Mouse (Mus musculus) cerebellum, adult 2 months (tissue): ENCODE measurements around the gene Mfrp. TPM values are rescaled to one million over a fixed set of nuclear protein-coding genes. Genes with fewer than 3 reads are reported as not detected.

Source experiments
- DNase-seq, 2 experiments: peaks; one replicate each; pipeline ENCODE4 v3.0.0; 2021
- H3K27ac ChIP-seq: fragments of 200-500 bp; 2 replicates; pipeline ENCODE4 v1.5.1; 2012; ENCODE audit warnings: low read length, control low read depth, inconsistent platforms; ENCODE audit not compliant: insufficient read depth
- H3K27me3 ChIP-seq: fragments of 200-500 bp; 2 replicates; pipeline ENCODE4 v1.6.1; 2012; ENCODE audit warnings: inconsistent platforms, mild to moderate bottlenecking, low read length, moderate library complexity; ENCODE audit not compliant: control insufficient read depth, insufficient read depth
- H3K4me1 ChIP-seq: fragments of 200-500 bp; 2 replicates; pipeline ENCODE4 v1.6.1; 2011; ENCODE audit warnings: low read length; ENCODE audit not compliant: control insufficient read depth, insufficient read depth
- H3K4me3 ChIP-seq: fragments of 200-500 bp; replicated peaks from 2 replicates; pipeline ENCODE3; 2011; ENCODE audit warnings: mild to moderate bottlenecking, low read depth, low read length, control low read depth; ENCODE audit not compliant: insufficient read depth
- CTCF ChIP-seq: fragments of 200-500 bp; IDR thresholded peaks from 2 replicates; pipeline ENCODE4 v1.5.1; 2011; ENCODE audit warnings: low read depth, mild to moderate bottlenecking, control low read depth, low read length, moderate library complexity, borderline replicate concordance; ENCODE audit not compliant: insufficient read depth
- POLR2A ChIP-seq: fragments of 200-500 bp; IDR thresholded peaks from 2 replicates; pipeline ENCODE4 v1.6.1; 2011; ENCODE audit warnings: low read length, control low read depth, borderline replicate concordance; ENCODE audit not compliant: insufficient read depth
- WGBS: fragments of 180-500 bp; shearing (Covaris S2); methylation state at CpG from one replicate; pipeline ENCODE4 v1.1.7; 2018; 5-methylcytosine and 5-hydroxymethylcytosine counted together
- polyA plus RNA-seq: library from polyadenylated mRNA; depleted of rRNA; stranded (reverse); fragments of >200 nt; gene quantifications from 2 replicates; pipeline ENCODE4 v1.2.3, GENCODE M21; 2012

Gene Mfrp
- polyA plus RNA-seq, 1 experiment, result 2.7 TPM

GRCm38 (mm10) chr9:44080953-44081352, 20.6 kb upstream of the Mfrp start:
- Histone ChIP-seq H3K27ac (no peak overlapping the region), H3K4me3 (no peak overlapping the region), H3K27me3 (no peaks in the 10 kb centered on the region), H3K4me1 (peaks cover 48% of the 10 kb centered on the region)
- DNase-seq, result peak; percentile 24 to 29
- WGBS, result 23% methylated on average over 5 of the region's 5 CpGs
- TF ChIP-seq CTCF, result no peak
- TF ChIP-seq POLR2A, result no peak

GRCm38 (mm10) chr9:44081581-44081980, 19.9 kb upstream of the Mfrp start:
- no peak for TF ChIP-seq CTCF
- TF ChIP-seq POLR2A, result no peak
- Histone ChIP-seq H3K27me3 (no peaks in the 10 kb centered on the region), H3K27ac (no peak overlapping the region), H3K4me1 (peaks cover 42% of the 10 kb centered on the region), H3K4me3 (no peak overlapping the region)
- 88% methylated on average over 5 of the region's 5 CpGs for WGBS
- DNase-seq, result peak; percentile 2 to 5

- 80% methylated on average over 5 of the region's 5 CpGs for WGBS
- H3K4me1 ChIP-seq, result peaks cover 37% of the 10 kb centered on the region
- peak in 1 of 2 experiments; percentile 12 for DNase-seq
- TF ChIP-seq POLR2A (no peak), CTCF (no peak)
- H3K4me3 ChIP-seq, result no peak overlapping the region
- H3K27ac ChIP-seq, result no peak overlapping the region
- H3K27me3 ChIP-seq, result no peaks in the 10 kb centered on the region
Measured at GRCm38 (mm10) chr9:44082266-44082665, 19.3 kb upstream of the Mfrp start.

GRCm38 (mm10) chr9:44083392-44084121, 18.0 kb upstream of the Mfrp start:
- H3K4me3 ChIP-seq, result peak overlapping the region; percentile 92
- peaks cover 25% of the 10 kb centered on the region for H3K4me1 ChIP-seq
- WGBS, result 6% methylated on average over 23 of the region's 23 CpGs
- no peak for TF ChIP-seq POLR2A
- TF ChIP-seq CTCF, result no peak
- H3K27me3 ChIP-seq, result no peaks in the 10 kb centered on the region
- H3K27ac ChIP-seq, result peak overlapping the region; percentile 44
- peak in 1 of 2 experiments; percentile 64 for DNase-seq

GRCm38 (mm10) chr9:44084236-44084635, 17.3 kb upstream of the Mfrp start:
- peaks cover 27% of the 10 kb centered on the region for H3K4me1 ChIP-seq
- TF ChIP-seq CTCF, result no peak
- no peak for TF ChIP-seq POLR2A
- no peak for DNase-seq
- 3% methylated on average over 14 of the region's 14 CpGs for WGBS
- H3K4me3 ChIP-seq, result peak overlapping the region; percentile 92
- H3K27ac ChIP-seq, result peak overlapping the region; percentile 44
- no peaks in the 10 kb centered on the region for H3K27me3 ChIP-seq

GRCm38 (mm10) chr9:44084659-44085229, 16.8 kb upstream of the Mfrp start:
- under 1% methylated on average over 62 of the region's 62 CpGs for WGBS
- no peaks in the 10 kb centered on the region for H3K27me3 ChIP-seq
- peak overlapping the region; percentile 99 for H3K27ac ChIP-seq
- DNase-seq, result peak; percentile 96 to 97
- H3K4me3 ChIP-seq, result peak overlapping the region; percentile 92
- peaks cover 27% of the 10 kb centered on the region for H3K4me1 ChIP-seq
- TF ChIP-seq POLR2A, result peak; percentile 99
- no peak for TF ChIP-seq CTCF

- WGBS, result 0% methylated on average over 10 of the region's 10 CpGs
- peak overlapping the region; percentile 92 for H3K4me3 ChIP-seq
- H3K27me3 ChIP-seq, result no peaks in the 10 kb centered on the region
- TF ChIP-seq CTCF (no peak), POLR2A (no peak)
- DNase-seq, result no peak
- H3K4me1 ChIP-seq, result peaks cover 23% of the 10 kb centered on the region
- peak overlapping the region; percentile 99 for H3K27ac ChIP-seq
Measured at GRCm38 (mm10) chr9:44085276-44085675, 16.3 kb upstream of the Mfrp start.

- TF ChIP-seq POLR2A (peak; percentile 83; the same call in 1 of the 2 replicates), CTCF (no peak)
- no peaks in the 10 kb centered on the region for H3K27me3 ChIP-seq
- H3K4me3 ChIP-seq, result peak overlapping the region; percentile 92
- 11% methylated on average over 15 of the region's 15 CpGs for WGBS
- H3K27ac ChIP-seq, result peak overlapping the region; percentile 99
- peak; percentile 94 to 95 for DNase-seq
- peaks cover 18% of the 10 kb centered on the region for H3K4me1 ChIP-seq
Measured at GRCm38 (mm10) chr9:44085741-44086665, 15.5 kb upstream of the Mfrp start.
